Mouse (Mus musculus): ENCODE measurements around the gene Fndc11. TPM values are rescaled to one million over a fixed set of nuclear protein-coding genes. Genes with fewer than 3 reads are reported as not detected.

The Fndc11 gene
- total and polyA plus RNA-seq, 3 experiments = not detected

DNA sequence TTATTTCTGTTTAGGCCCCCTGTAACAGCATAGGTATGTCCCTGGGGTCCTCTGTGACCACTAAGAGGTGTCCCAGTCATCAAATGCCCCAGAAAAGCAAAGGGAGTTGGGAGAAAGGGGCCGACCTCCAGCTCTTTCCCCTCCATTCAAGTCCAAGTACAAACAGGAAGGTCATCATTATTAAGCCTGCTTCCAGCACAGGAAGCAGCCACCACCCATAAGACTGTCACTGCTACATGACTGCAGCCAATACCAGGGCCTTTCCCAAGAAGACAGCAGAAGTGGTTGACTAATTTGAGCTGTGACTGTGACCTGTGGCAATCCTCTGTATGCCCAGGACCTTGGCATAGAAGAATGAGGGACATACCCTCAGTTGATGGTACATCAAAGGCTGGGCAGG lies 8.5 kb downstream of the Fndc11 start:
- Histone ChIP-seq H3K36me3 (ENCODE audit: control insufficient read depth in 1 of 2, insufficient read depth in 2 of 2, low read length in 2 of 2) (no peaks in the 10 kb centered on the region; a peak in 1 of 4 replicates), H3K27ac (ENCODE audit: control insufficient read depth, low read depth, low read length) (no peak overlapping the region), H3K9me3 (replicated peaks; ENCODE audit: insufficient read depth, low read length) (no peaks in the 10 kb centered on the region), H3K4me1 (ENCODE audit: control insufficient read depth in 1 of 2, insufficient read depth in 2 of 2, low read length in 2 of 2) (no peaks in the 10 kb centered on the region), H3K79me2 (ENCODE audit: control insufficient read depth, insufficient read depth, low read length, poor library complexity) (no peaks in the 10 kb centered on the region), H3K4me3 (ENCODE audit: control insufficient read depth in 1 of 2, insufficient read depth in 1 of 2, low read depth in 2 of 2, low read length in 2 of 2) (no peak overlapping the region), H3K27me3 (ENCODE audit: control insufficient read depth in 1 of 2, insufficient read depth in 2 of 2, low read length in 2 of 2) (no peaks in the 10 kb centered on the region), H3K9ac (ENCODE audit: control insufficient read depth, low read depth, low read length, poor library complexity, severe bottlenecking) (no peak overlapping the region)
- TF ChIP-seq ELF1 (IDR thresholded peaks at IDR 0.05; ENCODE audit: low read depth, low read length) (no peak), CTCF (IDR thresholded peaks at IDR 0.05 in 2 of 3, conservative IDR thresholded peaks at IDR 0.05 in 1 of 3; ENCODE audit: control insufficient read depth in 1 of 3, insufficient read depth in 1 of 3, low read depth in 2 of 3, low read length in 3 of 3, poor library complexity in 1 of 3, severe bottlenecking in 1 of 3) (no peak), TAL1 (IDR thresholded peaks at IDR 0.05; ENCODE audit: low read length) (no peak), RCOR1 (IDR thresholded peaks at IDR 0.05; ENCODE audit: low read depth, low read length) (no peak), HCFC1 (IDR thresholded peaks at IDR 0.05; ENCODE audit: low read depth, low read length) (no peak)
- DNase-seq (ENCODE audit: low read depth, low spot score) = no peak

- TF ChIP-seq BHLHE40 (IDR thresholded peaks at IDR 0.05; ENCODE audit: borderline replicate concordance, low read depth, low read length) = no peak
- TF ChIP-seq ZNF384 (IDR thresholded peaks at IDR 0.05; ENCODE audit: low read depth, low read length) = no peak
- no peak for TF ChIP-seq JUND (IDR thresholded peaks at IDR 0.05; ENCODE audit: low read depth, low read length)
- TF ChIP-seq ZC3H11A (IDR thresholded peaks at IDR 0.05; ENCODE audit: low read depth, low read length) = no peak
- TF ChIP-seq ZMIZ1 (IDR thresholded peaks at IDR 0.05; ENCODE audit: low read depth, low read length) = no peak
- no peak for TF ChIP-seq ETS1 (IDR thresholded peaks at IDR 0.05; ENCODE audit: low read depth, low read length)
- no peak for TF ChIP-seq CHD2 (IDR thresholded peaks at IDR 0.05; ENCODE audit: low read length)
- no peak for TF ChIP-seq MAZ (IDR thresholded peaks at IDR 0.05; ENCODE audit: low read depth, low read length)
- no peak for TF ChIP-seq POLR2AphosphoS5 (IDR thresholded peaks at IDR 0.05; ENCODE audit: borderline replicate concordance, low read depth, low read length)
- no peak for TF ChIP-seq GATA1 (IDR thresholded peaks at IDR 0.05; ENCODE audit: low read depth, low read length)
- no peak for TF ChIP-seq CHD1 (IDR thresholded peaks at IDR 0.05; ENCODE audit: low read depth, low read length)
- no peak for TF ChIP-seq MYC (IDR thresholded peaks at IDR 0.05; ENCODE audit: low read depth, low read length)
- no peaks in the 10 kb centered on the region for H3K9me3 ChIP-seq (replicated peaks; ENCODE audit: insufficient read depth, low read length)
Measured at GRCm38 (mm10) chr2:181231171-181231570, 11.4 kb downstream of the Fndc11 start.

More at GRCm38 (mm10) chr2:181231171-181231570, 11.4 kb downstream of the Fndc11 start:
- Histone ChIP-seq H3K4me3 (ENCODE audit: control insufficient read depth in 1 of 2, insufficient read depth in 1 of 2, low read depth in 2 of 2, low read length in 2 of 2) (no peak overlapping the region), H3K4me1 (ENCODE audit: control insufficient read depth in 1 of 2, insufficient read depth in 2 of 2, low read length in 2 of 2) (no peaks in the 10 kb centered on the region), H3K27ac (ENCODE audit: control insufficient read depth, low read depth, low read length) (no peak overlapping the region), H3K9ac (ENCODE audit: control insufficient read depth, low read depth, low read length, poor library complexity, severe bottlenecking) (no peak overlapping the region), H3K27me3 (ENCODE audit: control insufficient read depth in 1 of 2, insufficient read depth in 2 of 2, low read length in 2 of 2) (no peaks in the 10 kb centered on the region), H3K79me2 (ENCODE audit: control insufficient read depth, insufficient read depth, low read length, poor library complexity) (no peaks in the 10 kb centered on the region), H3K36me3 (ENCODE audit: control insufficient read depth in 1 of 2, insufficient read depth in 2 of 2, low read length in 2 of 2) (no peaks in the 10 kb centered on the region; a peak in 1 of 4 replicates)
- no peak for DNase-seq (ENCODE audit: low read depth, low spot score)

Measured in MEL (cell line).